Mouse (Mus musculus) brown adipose tissue, adult 24 weeks (tissue): ENCODE results near the gene Dnajc6. TPM values are rescaled to one million over a fixed set of nuclear protein-coding genes. Genes with fewer than 3 reads are reported as not detected.
A peak's percentile ranks its signal among the peaks of the same experiment; 100 is the strongest.

Experiments used
- H3K27ac ChIP-seq: fragments of 200-500 bp; replicated peaks from 2 replicates; pipeline ENCODE4 v1.5.1; 2012; ENCODE audit warnings: low read depth, mild to moderate bottlenecking, low read length
- H3K4me1 ChIP-seq: fragments of 200-500 bp; 2 replicates; pipeline ENCODE4 v1.6.1; 2012; ENCODE audit warnings: low read length, mixed read lengths; ENCODE audit not compliant: control insufficient read depth, insufficient read depth, insufficient read length
- H3K4me3 ChIP-seq: fragments of 200-500 bp; 2 replicates; pipeline ENCODE4 v1.5.1; 2012; ENCODE audit warnings: low read depth, mild to moderate bottlenecking, low read length, moderate library complexity; ENCODE audit not compliant: insufficient read depth
- polyA plus RNA-seq: library from polyadenylated mRNA; stranded (reverse); fragments of >200 nt; gene quantifications from 2 replicates; pipeline ENCODE4 v1.2.4, GENCODE M21; 2012; ENCODE audit not compliant: missing spikeins, insufficient read depth, insufficient read length

Gene Dnajc6
- not detected in 2 replicates for polyA plus RNA-seq

DNA sequence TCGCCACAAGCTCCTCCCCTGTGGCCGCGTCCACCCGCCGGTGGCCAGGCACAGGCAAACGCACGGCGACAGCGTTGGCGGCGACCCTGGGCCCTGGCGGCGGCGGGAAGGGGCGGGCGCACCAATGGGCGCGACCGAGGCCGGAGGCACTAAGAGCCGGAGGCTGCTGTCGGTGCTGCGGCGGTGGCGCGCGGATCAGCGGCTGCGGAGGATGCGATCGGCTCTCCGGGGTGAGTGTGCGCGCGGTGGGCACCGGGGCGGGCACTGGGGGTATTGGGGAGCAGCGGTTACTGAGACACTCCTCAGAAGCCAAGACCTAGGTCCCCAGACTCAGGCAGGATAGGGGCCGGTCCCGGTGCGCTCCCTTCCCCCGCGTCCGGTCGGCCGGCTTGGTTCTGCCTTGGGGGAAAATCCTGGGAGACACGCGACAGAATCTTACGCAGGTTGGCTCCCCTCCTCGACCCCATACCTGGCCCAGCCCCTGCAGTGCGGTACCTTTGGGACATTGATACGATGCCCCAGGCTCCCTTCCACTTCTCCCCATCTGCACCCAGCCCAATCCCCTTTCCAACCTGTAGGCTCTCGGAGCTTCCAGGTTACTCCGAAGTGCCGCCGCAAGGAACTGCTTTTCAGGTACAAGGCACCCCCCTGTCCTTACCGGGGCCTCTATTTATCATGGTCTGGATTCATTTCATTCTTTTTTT lies at the start of gene Dnajc6:
Dnajc6 (plus strand) TSS at position 115 of the 704 bp plus-strand sequence.
- Histone ChIP-seq H3K27ac (no peak within 1 kb of the TSS), H3K4me3 (peak within 1 kb of the TSS; percentile 51), H3K4me1 (peaks cover 2% of the 10 kb centered on the region; the same call in 1 of the 2 replicates)

DNA sequence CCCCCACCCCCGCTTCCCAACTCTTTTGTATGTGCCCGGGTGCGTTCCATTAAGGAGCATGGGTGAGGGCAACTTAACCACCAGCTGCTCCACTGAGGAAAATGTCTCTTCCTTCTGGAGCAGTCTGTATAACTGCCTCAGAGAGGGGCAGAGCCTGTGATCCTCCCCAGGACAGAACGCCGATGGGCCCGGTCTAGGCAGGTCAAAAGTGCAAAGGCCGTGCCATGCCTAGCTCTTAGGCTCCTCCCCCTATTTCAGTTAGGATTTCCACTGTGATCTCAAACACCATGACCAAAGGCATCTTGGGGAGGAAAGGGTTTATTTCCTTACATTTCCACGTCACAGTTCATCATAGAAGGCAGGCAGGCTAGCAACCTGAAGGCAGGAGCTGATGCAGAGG lies 47.7 kb upstream of the Dnajc6 start:
- H3K27ac ChIP-seq = no peak overlapping the region
- no peak overlapping the region for H3K4me3 ChIP-seq
- H3K4me1 ChIP-seq = no peaks in the 10 kb centered on the region

DNA sequence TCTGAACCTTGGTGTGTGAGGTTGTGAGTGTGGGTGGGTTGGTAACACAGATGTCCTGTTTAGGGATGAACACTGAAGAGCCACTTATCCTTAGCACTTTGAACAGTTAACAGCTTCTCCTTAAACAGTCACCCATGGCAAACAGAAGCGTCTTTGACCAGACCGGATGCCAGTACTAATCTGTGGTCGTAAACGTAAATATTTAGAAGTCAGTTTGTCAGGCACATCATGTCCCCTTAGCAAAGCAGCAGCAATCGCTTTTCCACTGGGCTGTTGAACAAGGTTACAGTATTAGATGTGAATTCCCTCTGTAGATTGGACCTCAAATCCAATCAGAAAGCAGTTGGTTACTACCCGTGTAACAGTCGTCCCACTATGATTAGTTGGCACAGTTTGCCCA lies 47.1 kb upstream of the Dnajc6 start:
- H3K27ac ChIP-seq = no peak overlapping the region
- no peaks in the 10 kb centered on the region for H3K4me1 ChIP-seq
- no peak overlapping the region for H3K4me3 ChIP-seq

DNA sequence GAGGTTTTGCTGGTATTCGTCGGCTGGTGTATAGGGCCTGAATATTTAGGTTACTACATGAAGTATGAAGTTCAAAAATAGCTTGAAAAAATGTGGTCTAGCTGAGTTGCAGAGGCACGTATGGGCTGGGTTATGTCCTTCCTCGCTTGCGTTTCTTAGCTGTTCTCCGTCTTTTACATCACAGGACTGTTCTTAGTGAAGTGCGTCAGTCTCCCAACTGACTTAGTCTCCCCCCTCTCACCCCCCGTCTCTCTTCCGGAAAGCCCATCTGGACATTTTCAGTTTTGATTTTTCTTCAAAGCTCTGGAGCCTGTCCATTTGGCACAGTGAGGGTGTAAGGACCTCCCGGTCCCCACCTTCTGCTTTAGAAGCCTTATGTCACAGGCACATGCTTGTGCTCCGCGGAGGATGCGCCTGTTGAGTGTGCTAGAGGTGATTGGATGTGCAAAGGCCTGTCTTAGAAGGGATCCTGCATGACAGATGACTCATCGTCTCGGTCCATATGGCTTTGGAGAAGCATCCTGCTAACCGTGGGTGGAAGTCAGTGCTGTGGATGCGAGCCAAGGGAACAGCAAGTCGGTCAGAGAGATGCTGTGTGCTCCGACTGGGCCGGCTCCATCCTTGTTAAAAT lies 46.2 kb upstream of the Dnajc6 start:
- Histone ChIP-seq H3K4me3 (no peak overlapping the region), H3K4me1 (no peaks in the 10 kb centered on the region), H3K27ac (no peak overlapping the region)

DNA sequence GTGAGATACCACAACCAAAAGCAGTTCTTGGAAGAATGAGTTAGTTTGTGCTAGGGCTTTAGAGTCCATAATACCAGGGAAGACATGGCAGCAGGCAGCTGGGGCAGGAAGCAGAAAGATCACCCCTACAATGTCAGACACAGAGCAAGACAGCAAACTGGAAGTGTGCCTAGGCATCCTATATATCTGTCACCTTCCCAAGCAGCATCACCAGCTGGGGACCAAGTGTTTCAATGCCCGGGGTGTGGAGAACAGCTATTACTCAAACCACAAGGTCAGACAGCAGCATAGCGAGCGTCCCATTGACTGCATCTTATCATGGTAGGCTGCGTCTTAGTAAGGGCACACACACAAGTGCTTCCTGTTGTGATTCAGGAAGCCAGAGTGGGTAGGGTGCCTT lies 45.4 kb upstream of the Dnajc6 start:
- Histone ChIP-seq H3K4me3 (no peak overlapping the region), H3K4me1 (no peaks in the 10 kb centered on the region), H3K27ac (no peak overlapping the region)

DNA sequence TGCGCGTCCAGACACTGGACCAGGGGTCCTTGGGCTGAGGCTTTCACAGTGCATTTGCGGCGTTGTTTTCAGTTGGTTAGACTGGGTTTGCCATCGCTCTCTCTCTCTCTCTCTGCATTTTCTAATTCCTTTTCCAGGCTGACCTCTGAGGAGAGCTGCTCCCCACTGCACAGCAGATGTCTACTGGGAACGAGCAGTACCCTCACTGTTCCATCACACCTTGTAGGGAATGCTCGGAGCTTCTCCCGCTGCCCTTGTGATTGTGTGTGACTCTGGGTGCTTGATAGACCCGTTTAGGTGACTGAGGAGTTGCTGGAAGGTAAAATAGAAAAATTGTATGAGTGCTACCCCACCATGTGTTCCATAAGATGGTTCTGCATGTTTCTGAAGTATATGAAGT lies 43.6 kb upstream of the Dnajc6 start:
- H3K4me1 ChIP-seq = no peaks in the 10 kb centered on the region
- H3K27ac ChIP-seq = no peak overlapping the region

DNA sequence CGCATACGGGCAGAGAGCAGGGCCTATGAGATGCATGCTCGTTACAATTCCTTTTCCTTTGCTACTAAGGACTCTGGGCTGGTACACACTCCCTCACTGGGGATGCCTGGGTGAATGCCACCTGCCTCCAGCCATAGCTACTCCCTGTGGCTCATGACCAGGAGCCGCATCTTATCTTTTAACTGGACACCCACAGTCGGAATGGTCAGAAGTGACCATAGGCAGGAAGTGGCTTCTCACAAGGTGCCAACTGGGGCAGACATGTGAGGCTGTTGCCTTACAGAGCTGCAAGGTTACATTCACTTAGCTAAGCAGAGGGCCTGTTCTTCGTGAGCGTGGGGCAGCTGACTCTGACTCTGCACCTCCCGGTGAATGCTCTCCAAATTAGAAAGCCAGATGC lies 39.3 kb upstream of the Dnajc6 start:
- Histone ChIP-seq H3K4me3 (no peak overlapping the region), H3K4me1 (no peaks in the 10 kb centered on the region), H3K27ac (no peak overlapping the region)

More for the DNA sequence above, 43.6 kb upstream of the Dnajc6 start:
- no peak overlapping the region for H3K4me3 ChIP-seq

DNA sequence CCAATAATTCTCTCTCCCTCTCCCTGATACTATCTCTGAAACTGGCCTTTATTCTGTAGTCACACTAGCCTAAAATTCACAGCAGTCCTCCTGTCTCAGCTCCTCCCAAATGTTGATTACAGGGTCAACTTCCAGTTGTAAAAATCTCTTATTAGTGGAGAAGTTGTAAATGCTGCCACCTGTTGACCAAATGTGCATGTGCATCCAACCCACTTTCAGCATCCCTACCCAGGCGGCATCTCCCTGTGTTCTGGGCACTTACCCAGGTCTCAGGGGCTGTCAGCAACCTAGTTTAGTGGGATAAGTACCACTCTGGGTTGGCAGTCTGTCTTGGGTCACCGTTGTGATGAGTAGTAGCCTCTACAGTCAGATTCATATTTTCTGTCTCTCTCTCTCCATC lies 38.1 kb upstream of the Dnajc6 start:
- no peaks in the 10 kb centered on the region for H3K4me1 ChIP-seq
- no peak overlapping the region for H3K4me3 ChIP-seq
- no peak overlapping the region for H3K27ac ChIP-seq

DNA sequence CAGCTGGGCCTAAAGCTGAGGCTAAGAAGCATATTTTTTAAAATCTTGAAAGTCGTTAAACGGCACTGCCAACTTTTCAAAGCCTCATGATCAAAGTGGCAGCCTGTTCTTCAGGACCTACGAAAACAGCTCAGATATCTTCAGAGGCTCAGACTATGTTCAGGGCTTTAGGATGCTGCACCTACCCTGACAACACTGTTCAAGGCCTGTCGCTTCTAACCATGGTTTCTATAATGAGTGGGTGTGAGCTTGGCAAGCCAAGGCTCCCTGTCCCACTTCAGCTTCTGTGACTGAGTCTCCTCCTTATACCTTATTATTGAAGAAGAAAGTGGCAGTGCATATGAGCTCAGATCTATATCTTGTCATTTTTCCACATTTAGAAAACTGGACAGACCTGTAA lies 37.1 kb upstream of the Dnajc6 start:
- H3K4me3 ChIP-seq = no peak overlapping the region
- H3K27ac ChIP-seq = no peak overlapping the region
- no peaks in the 10 kb centered on the region for H3K4me1 ChIP-seq

DNA sequence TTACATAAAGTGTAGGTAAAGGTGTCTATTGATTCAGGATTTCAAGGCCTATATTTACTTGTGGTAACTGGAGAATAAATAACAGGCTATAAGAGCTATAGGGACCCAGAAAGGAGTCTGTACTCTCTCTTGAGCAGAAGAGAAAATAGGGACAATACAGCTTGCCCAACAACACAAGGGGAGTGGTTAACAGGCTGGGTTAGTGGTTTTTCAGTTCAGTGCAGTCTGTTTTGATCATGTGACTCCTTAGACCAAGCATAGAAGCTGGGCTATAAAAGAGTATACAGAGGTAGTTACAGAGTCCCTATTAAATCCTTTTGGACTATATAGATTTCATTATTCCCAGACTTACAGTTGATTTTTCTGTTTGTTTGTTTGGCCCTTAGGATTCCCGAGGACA lies 36.3 kb upstream of the Dnajc6 start:
- Histone ChIP-seq H3K4me1 (no peaks in the 10 kb centered on the region), H3K27ac (no peak overlapping the region), H3K4me3 (no peak overlapping the region)

DNA sequence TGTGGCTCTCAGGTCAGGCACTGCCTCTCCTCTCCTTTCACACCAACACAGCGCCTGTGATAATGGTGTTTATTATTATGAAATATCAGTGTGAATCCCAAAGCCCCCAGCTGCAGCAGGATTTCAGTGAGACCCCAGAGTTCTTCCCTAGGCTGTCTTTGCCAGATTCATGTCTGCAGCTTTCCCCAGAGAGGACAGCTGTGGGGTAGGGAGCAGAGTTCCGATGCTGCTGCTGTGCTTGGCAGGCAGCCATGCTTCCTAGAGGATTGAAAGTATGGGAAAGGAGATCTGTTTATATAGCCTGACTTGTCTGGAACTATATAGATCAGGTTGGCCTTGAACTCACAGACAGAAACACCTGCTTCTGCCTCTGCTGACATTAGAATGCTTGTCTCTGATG lies 34.4 kb upstream of the Dnajc6 start:
- H3K4me1 ChIP-seq = no peaks in the 10 kb centered on the region
- no peak overlapping the region for H3K4me3 ChIP-seq
- no peak overlapping the region for H3K27ac ChIP-seq

DNA sequence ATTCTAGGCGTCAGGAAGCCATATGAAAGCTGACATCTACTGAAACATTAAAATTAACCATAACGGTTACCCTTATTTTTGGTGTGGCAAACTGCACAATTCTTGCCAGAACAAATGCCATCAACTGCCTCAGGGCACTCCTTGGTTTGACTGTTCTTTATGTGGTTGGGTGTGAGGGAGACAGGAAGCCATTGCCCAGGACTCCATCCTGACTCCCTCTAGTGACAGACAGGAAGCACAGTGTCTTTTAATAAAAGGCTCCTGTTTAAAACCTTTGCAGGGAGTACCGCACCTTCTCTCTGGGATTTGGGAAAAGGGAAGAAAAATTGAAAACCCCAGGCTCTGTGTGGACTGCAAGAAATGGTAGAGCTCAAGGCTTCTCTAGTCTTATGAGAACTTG lies 30.2 kb upstream of the Dnajc6 start:
- Histone ChIP-seq H3K4me3 (no peak overlapping the region), H3K27ac (no peak overlapping the region), H3K4me1 (no peaks in the 10 kb centered on the region)

DNA sequence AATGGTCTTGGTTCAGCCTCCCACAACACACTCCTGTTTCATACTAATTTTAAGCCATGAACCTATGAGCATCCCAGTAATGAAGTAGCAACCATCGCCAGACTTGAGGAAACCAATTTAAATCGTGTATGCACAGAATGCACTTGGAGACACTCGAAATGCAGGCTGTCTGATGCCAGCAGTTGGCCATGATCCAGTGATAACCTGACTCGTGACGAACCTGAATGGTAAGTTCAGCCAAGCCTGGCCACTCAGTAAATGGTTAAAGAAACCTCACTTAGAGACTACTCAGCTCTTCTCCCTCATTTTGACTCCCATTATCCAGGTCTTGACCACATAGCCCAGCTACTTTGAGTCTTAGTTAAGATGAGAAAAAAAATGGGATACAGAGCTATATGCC lies 27.2 kb upstream of the Dnajc6 start:
- H3K27ac ChIP-seq = no peak overlapping the region
- H3K4me1 ChIP-seq = no peaks in the 10 kb centered on the region
- no peak overlapping the region for H3K4me3 ChIP-seq

DNA sequence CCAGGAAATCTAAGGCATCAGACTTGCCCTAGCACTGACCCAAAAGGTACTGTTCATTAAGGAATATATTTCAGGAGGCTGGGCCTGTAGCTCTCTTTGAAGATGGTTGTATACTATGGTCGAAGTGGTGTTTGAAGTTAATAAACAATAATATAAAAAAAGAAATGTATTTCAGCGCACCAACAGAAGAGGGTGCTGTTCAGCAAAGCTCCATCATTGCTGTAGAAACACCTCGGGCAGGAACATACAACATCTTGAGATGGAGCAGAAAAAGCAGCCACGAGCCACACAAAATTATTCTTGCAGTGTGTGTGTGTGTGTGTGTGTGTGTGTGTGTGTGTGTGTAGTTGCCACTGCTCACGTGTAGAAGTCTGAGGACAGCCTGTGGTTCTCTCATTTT lies 25.9 kb upstream of the Dnajc6 start:
- Histone ChIP-seq H3K4me3 (no peak overlapping the region), H3K4me1 (no peaks in the 10 kb centered on the region), H3K27ac (no peak overlapping the region)

DNA sequence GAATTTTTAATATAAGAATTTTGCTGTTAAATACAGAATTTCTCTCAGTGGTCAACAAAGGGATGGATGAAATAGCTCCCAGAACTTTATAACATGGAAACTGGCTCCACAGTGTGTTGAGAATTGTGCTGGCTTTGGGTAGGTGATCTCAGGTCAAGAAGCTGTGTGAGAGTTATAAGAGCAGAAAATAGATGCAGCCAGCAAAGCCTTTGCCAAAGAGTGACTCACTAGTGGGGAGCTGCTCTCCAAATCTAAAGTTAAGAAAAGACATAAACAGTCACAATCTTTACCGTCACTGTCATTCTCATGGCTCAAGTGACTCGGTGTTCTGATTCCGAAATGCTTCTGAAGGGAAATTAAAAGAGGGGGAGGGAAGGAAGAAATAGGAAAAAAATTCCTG lies 23.7 kb upstream of the Dnajc6 start:
- Histone ChIP-seq H3K4me1 (no peaks in the 10 kb centered on the region), H3K27ac (no peak overlapping the region), H3K4me3 (no peak overlapping the region)

DNA sequence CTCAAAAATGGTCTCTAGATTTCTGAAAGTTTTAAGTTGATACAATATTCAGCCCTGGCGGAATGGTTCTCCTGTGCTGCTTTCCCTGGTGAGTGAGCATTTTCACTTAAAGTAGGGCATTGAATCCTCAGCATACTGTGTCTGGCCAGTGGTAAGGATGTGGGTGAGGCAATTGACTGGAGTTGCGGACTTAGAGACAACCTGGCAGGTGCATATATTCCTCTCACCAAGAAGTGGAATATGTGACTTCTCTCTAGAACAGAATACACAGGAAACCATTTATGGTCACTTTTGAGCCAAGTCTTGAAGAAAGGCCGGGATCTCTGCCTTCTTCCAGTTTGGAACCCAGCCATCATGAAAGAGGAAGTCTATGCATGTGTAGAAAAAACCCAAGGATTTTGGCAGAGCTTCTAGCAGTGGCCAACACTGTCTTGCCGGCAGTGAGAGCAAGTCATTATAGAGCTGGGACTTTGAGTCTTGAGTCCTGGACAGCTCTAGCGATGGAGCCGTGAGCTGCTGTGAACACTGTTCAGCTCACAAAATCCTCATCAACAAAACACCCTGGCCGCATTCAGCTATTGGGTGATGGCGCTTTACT lies 6.0 kb upstream of the Dnajc6 start:
- Histone ChIP-seq H3K27ac (no peak overlapping the region), H3K4me1 (no peaks in the 10 kb centered on the region), H3K4me3 (no peak overlapping the region)
